Mouse (Mus musculus) liver, embryonic 16.5 days (tissue): ENCODE measurements around the gene Fbxo27. TPM values are rescaled to one million over a fixed set of nuclear protein-coding genes. Genes with fewer than 3 reads are reported as not detected.

Experiments
- ATAC-seq: fragments of 200-750 bp; cut with Nextera tagmentation; 2 replicates; pipeline ENCODE4 v1.8.0; 2017; ENCODE audit warnings: low read depth, mild to moderate bottlenecking, moderate number of reproducible peaks, moderate library complexity
- H3K27ac ChIP-seq: fragments of 300-500 bp; sonication (generic); 2 replicates; pipeline ENCODE4 v1.5.1; 2014; ENCODE audit warnings: mild to moderate bottlenecking, low read length
- H3K27me3 ChIP-seq: fragments of 300-500 bp; sonication (generic); 2 replicates; pipeline ENCODE4 v1.6.1; 2014; ENCODE audit warnings: low read depth, low read length, mixed read lengths; ENCODE audit not compliant: control insufficient read depth, insufficient read depth
- H3K36me3 ChIP-seq: fragments of 300-500 bp; sonication (generic); 2 replicates; pipeline ENCODE4 v1.6.1; 2014; ENCODE audit warnings: mild to moderate bottlenecking; ENCODE audit not compliant: control insufficient read depth, insufficient read depth
- H3K4me1 ChIP-seq: fragments of 300-500 bp; sonication (generic); 2 replicates; pipeline ENCODE4 v1.6.1; 2014; ENCODE audit warnings: low read depth, low read length, mixed read lengths; ENCODE audit not compliant: control insufficient read depth
- H3K4me2 ChIP-seq: fragments of 300-500 bp; sonication (generic); 2 replicates; pipeline ENCODE4 v1.6.1; 2014; ENCODE audit warnings: low read depth, low read length, mixed read lengths
- H3K4me3 ChIP-seq: fragments of 300-500 bp; sonication (generic); 2 replicates; pipeline ENCODE4 v1.5.1; 2014; ENCODE audit warnings: low read depth, mild to moderate bottlenecking, low read length
- H3K9ac ChIP-seq: fragments of 300-500 bp; sonication (generic); 2 replicates; pipeline ENCODE4 v1.6.1; 2014; ENCODE audit warnings: low read depth, low read length
- H3K9me3 ChIP-seq: fragments of 300-500 bp; sonication (generic); replicated peaks from 2 replicates; pipeline ENCODE4 v1.6.1; 2016; ENCODE audit warnings: low read length; ENCODE audit not compliant: control insufficient read depth
- WGBS: fragments of 180-500 bp; shearing (Covaris S2); extraction: QIAGEN DNeasy Blood & Tissue Kit; methylation state at CpG from one replicate; pipeline ENCODE4 v1.1.7; 2014; ENCODE audit not compliant: insufficient replicate concordance; 5-methylcytosine and 5-hydroxymethylcytosine counted together
- polyA plus RNA-seq: library from polyadenylated mRNA; unstranded; fragments of >200 nt; fragmentation: Nextera tagmentation; extraction: Ambion mirVana; gene quantifications from 2 replicates; pipeline ENCODE4 v1.2.1, GENCODE M21; 2015

Fbxo27 gene
- 0.29 and 0.34 TPM in 2 replicates for polyA plus RNA-seq

GRCm38 (mm10) chr7:28692545-28693320 is at the start of gene Fbxo27:
Fbxo27 (plus strand) TSS chr7:28692849.
- Histone ChIP-seq H3K27me3 (peaks cover 22% of the 10 kb centered on the region), H3K36me3 (no peaks in the 10 kb centered on the region), H3K4me3 (peak within 1 kb of the TSS; percentile 36), H3K4me1 (no peaks in the 10 kb centered on the region), H3K9ac (no peak within 1 kb of the TSS), H3K9me3 (no peaks in the 10 kb centered on the region), H3K27ac (no peak within 1 kb of the TSS), H3K4me2 (peak within 1 kb of the TSS; percentile 47)
- 34% methylated on average over 28 of the region's 30 CpGs for WGBS
- no peak for ATAC-seq

- WGBS: 64% methylated on average over 6 of the region's 6 CpGs
- H3K4me1 ChIP-seq: no peaks in the 10 kb centered on the region
- no peaks in the 10 kb centered on the region for H3K36me3 ChIP-seq
- no peak overlapping the region for H3K4me2 ChIP-seq
- H3K27ac ChIP-seq: no peak overlapping the region
- no peak overlapping the region for H3K4me3 ChIP-seq
- H3K9ac ChIP-seq: no peak overlapping the region
- no peak for ATAC-seq
- no peaks in the 10 kb centered on the region for H3K27me3 ChIP-seq
- H3K9me3 ChIP-seq: no peaks in the 10 kb centered on the region
Measured at GRCm38 (mm10) chr7:28645366-28645765, 47.3 kb upstream of the Fbxo27 start.

DNA sequence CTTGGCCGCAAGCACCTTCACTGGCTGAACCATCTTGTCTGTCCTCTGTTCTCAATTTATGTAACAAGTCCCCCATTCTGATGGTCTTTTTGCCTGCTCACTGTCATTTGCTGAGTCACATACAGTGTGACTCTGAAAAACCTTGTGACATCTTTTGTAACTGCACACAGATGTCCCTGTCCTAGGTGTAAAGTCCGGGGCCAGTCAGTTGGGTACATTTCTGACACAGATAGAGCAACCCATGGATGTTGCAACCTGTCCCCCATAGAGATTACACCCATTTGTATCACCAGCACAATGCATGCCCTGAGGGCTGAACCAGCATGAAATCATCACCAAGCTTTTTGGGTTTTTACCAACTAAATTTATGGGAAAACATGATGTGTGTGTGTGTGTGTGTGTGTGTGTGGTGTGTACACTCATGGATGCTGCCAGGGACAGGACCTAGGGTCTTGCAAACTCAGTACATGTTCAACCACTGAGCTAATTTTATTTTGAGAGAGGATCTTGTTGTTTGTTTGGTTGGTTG is 46.6 kb upstream of the Fbxo27 start:
- H3K4me1 ChIP-seq: no peaks in the 10 kb centered on the region
- ATAC-seq: peak; percentile 92
- no peak overlapping the region for H3K4me3 ChIP-seq
- H3K9me3 ChIP-seq: no peaks in the 10 kb centered on the region
- H3K9ac ChIP-seq: no peak overlapping the region
- peak overlapping the region; percentile 39; the same call in 1 of the 2 replicates for H3K27ac ChIP-seq
- H3K36me3 ChIP-seq: no peaks in the 10 kb centered on the region
- no peaks in the 10 kb centered on the region for H3K27me3 ChIP-seq
- H3K4me2 ChIP-seq: no peak overlapping the region
- 53% methylated on average over 2 of the region's 2 CpGs for WGBS

GRCm38 (mm10) chr7:28647016-28647415 is 45.6 kb upstream of the Fbxo27 start:
- Histone ChIP-seq H3K9me3 (no peaks in the 10 kb centered on the region), H3K27me3 (no peaks in the 10 kb centered on the region), H3K4me1 (no peaks in the 10 kb centered on the region), H3K9ac (no peak overlapping the region), H3K36me3 (no peaks in the 10 kb centered on the region), H3K27ac (no peak overlapping the region), H3K4me2 (no peak overlapping the region), H3K4me3 (no peak overlapping the region)
- ATAC-seq: no peak
- 43% methylated on average over 7 of the region's 7 CpGs for WGBS

GRCm38 (mm10) chr7:28651157-28651556 is 41.5 kb upstream of the Fbxo27 start:
- no peaks in the 10 kb centered on the region for H3K9me3 ChIP-seq
- H3K36me3 ChIP-seq: no peaks in the 10 kb centered on the region
- no peak overlapping the region for H3K4me2 ChIP-seq
- H3K4me3 ChIP-seq: no peak overlapping the region
- no peaks in the 10 kb centered on the region for H3K4me1 ChIP-seq
- no peak overlapping the region for H3K27ac ChIP-seq
- H3K27me3 ChIP-seq: no peaks in the 10 kb centered on the region
- ATAC-seq: no peak
- 63% methylated on average over 2 of the region's 2 CpGs for WGBS
- H3K9ac ChIP-seq: no peak overlapping the region

- WGBS: 51% methylated on average over 4 of the region's 4 CpGs
- Histone ChIP-seq H3K9ac (no peak overlapping the region), H3K27ac (no peak overlapping the region), H3K4me1 (no peaks in the 10 kb centered on the region), H3K4me2 (no peak overlapping the region), H3K9me3 (no peaks in the 10 kb centered on the region), H3K4me3 (no peak overlapping the region), H3K36me3 (no peaks in the 10 kb centered on the region), H3K27me3 (no peaks in the 10 kb centered on the region)
- ATAC-seq: no peak
Measured at GRCm38 (mm10) chr7:28656430-28656829, 36.2 kb upstream of the Fbxo27 start.

DNA sequence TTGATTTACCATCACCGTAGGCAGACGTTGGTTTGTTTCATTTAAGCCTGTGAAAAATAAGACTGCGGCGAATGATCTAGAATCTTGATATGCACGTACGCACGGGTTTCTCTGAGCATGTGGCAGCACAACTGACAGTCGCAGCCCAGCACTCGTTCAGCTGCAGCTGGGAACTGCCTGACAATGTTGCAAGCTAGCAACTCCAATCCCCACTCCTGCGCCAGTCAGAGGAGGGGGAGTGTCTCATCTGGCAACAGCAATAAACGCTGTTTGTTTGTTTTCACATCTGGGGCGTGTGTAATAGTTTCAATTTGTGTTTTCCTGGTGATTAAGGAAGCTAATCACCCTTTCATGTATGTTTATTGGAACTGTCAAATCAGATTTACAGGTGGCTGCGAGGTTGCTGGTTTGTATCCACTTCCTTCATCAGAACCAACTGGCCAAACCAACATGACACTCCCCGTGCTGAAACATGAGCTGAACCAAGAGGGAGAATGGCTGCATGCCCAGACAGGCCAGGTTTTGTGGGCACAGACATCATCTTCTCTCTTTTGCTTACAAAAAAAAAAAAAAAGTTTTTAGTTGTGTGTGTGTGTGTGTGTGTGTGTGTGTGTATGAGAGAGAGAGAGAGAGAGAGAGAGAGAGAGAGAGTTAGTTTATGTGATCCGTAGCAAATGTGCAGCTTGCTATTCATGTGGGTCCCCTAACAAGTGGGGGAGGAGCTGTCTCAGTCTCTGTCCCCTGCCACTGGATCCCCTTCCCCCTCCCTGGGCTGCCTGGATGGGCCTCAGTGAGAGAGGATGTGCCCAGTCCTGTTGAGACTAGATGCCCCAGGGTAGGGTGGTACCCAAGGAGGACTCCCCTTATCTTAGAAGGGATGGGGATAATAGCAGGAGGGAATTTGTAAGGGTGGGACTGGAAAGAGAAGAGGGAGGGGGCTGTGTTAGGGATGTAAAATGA is 26.7 kb upstream of the Fbxo27 start:
- Histone ChIP-seq H3K9me3 (no peaks in the 10 kb centered on the region), H3K27ac (no peak overlapping the region), H3K4me2 (no peak overlapping the region), H3K27me3 (peaks cover 3% of the 10 kb centered on the region; the same call in 1 of the 2 replicates), H3K4me3 (no peak overlapping the region), H3K4me1 (no peaks in the 10 kb centered on the region), H3K9ac (no peak overlapping the region), H3K36me3 (no peaks in the 10 kb centered on the region)
- 14% methylated on average over 15 of the region's 15 CpGs for WGBS
- ATAC-seq: no peak

- Histone ChIP-seq H3K27me3 (no peaks in the 10 kb centered on the region), H3K4me2 (no peak overlapping the region), H3K4me3 (no peak overlapping the region), H3K4me1 (no peaks in the 10 kb centered on the region), H3K9ac (no peak overlapping the region), H3K36me3 (no peaks in the 10 kb centered on the region), H3K27ac (no peak overlapping the region), H3K9me3 (no peaks in the 10 kb centered on the region)
- ATAC-seq: no peak
- WGBS: 26% methylated on average over 4 of the region's 4 CpGs
Measured at GRCm38 (mm10) chr7:28671172-28671571, 21.5 kb upstream of the Fbxo27 start.
